ENCODE assay signal across 12 mouse cellular contexts in genomic region chr16:76153766-76154525, GRCm38 (mm10).
DNase-seq lines count a peak whose midpoint lies in the region; ATAC-seq and TF ChIP-seq lines count a peak whose summit lies in the region.
"Had no signal": no experiment of that assay in that cellular context is flagged by ENCODE, and none has a peak within 500 bp of the region (broad histone marks: within the 10 kb centered on the region; RNA-seq: fewer than 3 reads in every experiment).

No protein-coding gene starts in this region.

- H3K9ac ChIP-seq in hindbrain, embryonic 12.5 days = no peak overlapping the region
- H3K9ac ChIP-seq in midbrain, postnatal 0 days (replicated peaks; ENCODE audit: low read length, poor library complexity, severe bottlenecking) = no peak overlapping the region
- H3K9ac ChIP-seq in midbrain, embryonic 13.5 days (replicated peaks) = no peak overlapping the region
- no peak overlapping the region for H3K9ac ChIP-seq in hindbrain, embryonic 14.5 days

- WGBS in hindbrain, embryonic 10.5 days = 78% methylated on average over 12 of the region's 12 CpGs
- WGBS in hindbrain, embryonic 12.5 days = 77% methylated on average over 12 of the region's 12 CpGs
- WGBS in midbrain, postnatal 0 days = 70% methylated on average over 12 of the region's 12 CpGs
- 79% methylated on average over 12 of the region's 12 CpGs for WGBS in midbrain, embryonic 13.5 days
- WGBS in hindbrain, embryonic 14.5 days = 62% methylated on average over 12 of the region's 12 CpGs

- no peaks in the 10 kb centered on the region for H3K36me3 ChIP-seq in hindbrain, embryonic 10.5 days
- H3K36me3 ChIP-seq in hindbrain, embryonic 12.5 days = no peaks in the 10 kb centered on the region
- H3K36me3 ChIP-seq in midbrain, postnatal 0 days (ENCODE audit: insufficient read depth, low read length) = no peaks in the 10 kb centered on the region
- H3K36me3 ChIP-seq in midbrain, embryonic 13.5 days = no peaks in the 10 kb centered on the region
- H3K36me3 ChIP-seq in hindbrain, embryonic 14.5 days (replicated peaks; ENCODE audit: control insufficient read depth, insufficient read depth) = no peaks in the 10 kb centered on the region

- no peak overlapping the region for H3K27ac ChIP-seq in hindbrain, embryonic 10.5 days
- H3K27ac ChIP-seq in hindbrain, embryonic 12.5 days = no peak overlapping the region
- no peak overlapping the region for H3K27ac ChIP-seq in midbrain, postnatal 0 days (ENCODE audit: low read depth, low read length)
- no peak overlapping the region for H3K27ac ChIP-seq in midbrain, embryonic 13.5 days
- H3K27ac ChIP-seq in hindbrain, embryonic 14.5 days = no peak overlapping the region
- H3K27ac ChIP-seq: macrophage had no signal

- no peak for TF ChIP-seq CTCF in midbrain, postnatal 0 days (IDR thresholded peaks at IDR 0.05)

- H3K4me2 ChIP-seq in hindbrain, embryonic 12.5 days (replicated peaks) = no peak overlapping the region
- no peak overlapping the region for H3K4me2 ChIP-seq in midbrain, postnatal 0 days (ENCODE audit: low read depth, low read length, poor library complexity, severe bottlenecking)
- no peak overlapping the region for H3K4me2 ChIP-seq in midbrain, embryonic 13.5 days (replicated peaks)
- no peak overlapping the region for H3K4me2 ChIP-seq in hindbrain, embryonic 14.5 days (replicated peaks)

- no peaks in the 10 kb centered on the region for H3K4me1 ChIP-seq in hindbrain, embryonic 10.5 days (replicated peaks)
- H3K4me1 ChIP-seq in hindbrain, embryonic 12.5 days = no peaks in the 10 kb centered on the region
- no peaks in the 10 kb centered on the region for H3K4me1 ChIP-seq in midbrain, postnatal 0 days (ENCODE audit: insufficient read depth, low read length)
- H3K4me1 ChIP-seq in midbrain, embryonic 13.5 days (replicated peaks) = no peaks in the 10 kb centered on the region
- H3K4me1 ChIP-seq in hindbrain, embryonic 14.5 days (replicated peaks; ENCODE audit: control insufficient read depth, insufficient read depth, low read length) = no peaks in the 10 kb centered on the region

- ATAC-seq in hindbrain, embryonic 12.5 days (ENCODE audit: low FRiP score) = no peak
- ATAC-seq in midbrain, postnatal 0 days (ENCODE audit: low FRiP score) = no peak
- no peak for ATAC-seq in midbrain, embryonic 13.5 days
- no peak; the same call in 1 of the 2 replicates for ATAC-seq in hindbrain, embryonic 14.5 days (ENCODE audit: low FRiP score)
- ATAC-seq: intestine, embryonic 16.5 days had no signal

- H3K27me3 ChIP-seq in hindbrain, embryonic 10.5 days (ENCODE audit: insufficient read depth, poor library complexity, severe bottlenecking) = no peaks in the 10 kb centered on the region
- no peaks in the 10 kb centered on the region for H3K27me3 ChIP-seq in hindbrain, embryonic 12.5 days
- no peaks in the 10 kb centered on the region for H3K27me3 ChIP-seq in midbrain, postnatal 0 days (ENCODE audit: insufficient read depth, low read length)
- no peaks in the 10 kb centered on the region for H3K27me3 ChIP-seq in midbrain, embryonic 13.5 days
- no peaks in the 10 kb centered on the region for H3K27me3 ChIP-seq in hindbrain, embryonic 14.5 days (ENCODE audit: control insufficient read depth, insufficient read depth, low read length)

- no peaks in the 10 kb centered on the region for H3K9me3 ChIP-seq in hindbrain, embryonic 10.5 days
- H3K9me3 ChIP-seq in hindbrain, embryonic 12.5 days (replicated peaks) = no peaks in the 10 kb centered on the region
- H3K9me3 ChIP-seq in midbrain, postnatal 0 days (ENCODE audit: low read length) = no peaks in the 10 kb centered on the region
- no peaks in the 10 kb centered on the region for H3K9me3 ChIP-seq in midbrain, embryonic 13.5 days
- H3K9me3 ChIP-seq in hindbrain, embryonic 14.5 days (ENCODE audit: control insufficient read depth, low read length) = no peaks in the 10 kb centered on the region

- DNase-seq in hindbrain, embryonic 10.5 days (ENCODE audit: low spot score) = peak; percentile 7
- DNase-seq in midbrain, postnatal 0 days (ENCODE audit: low spot score) = peak; percentile 77
- DNase-seq in hindbrain, embryonic 14.5 days (ENCODE audit: low spot score) = peak; percentile 62
- DNase-seq in spleen, adult 18-20 months = no peak
- DNase-seq in spleen, postnatal 36 days (ENCODE audit: low spot score in 2 of 2) = no peak
- DNase-seq: gastrocnemius, postnatal 36 days; right cerebral cortex, adult 18-20 months; thymus, postnatal 25 days had no signal

- H3K4me3 ChIP-seq in hindbrain, embryonic 10.5 days = no peak overlapping the region
- no peak overlapping the region for H3K4me3 ChIP-seq in hindbrain, embryonic 12.5 days
- H3K4me3 ChIP-seq in midbrain, postnatal 0 days (ENCODE audit: low read depth, low read length) = no peak overlapping the region
- no peak overlapping the region for H3K4me3 ChIP-seq in midbrain, embryonic 13.5 days (replicated peaks)
- no peak overlapping the region for H3K4me3 ChIP-seq in hindbrain, embryonic 14.5 days (replicated peaks; ENCODE audit: low read length)

Comparison
In these comparisons a context has a peak if more than half of its experiments do, and no peak if none do; other contexts are left out.
1. DNase-seq: peak in hindbrain, embryonic 10.5 days (single experiment), midbrain, postnatal 0 days (single experiment) and hindbrain, embryonic 14.5 days (single experiment); none in spleen, adult 18-20 months (0 of 2) and spleen, postnatal 36 days (0 of 2).